Mouse (Mus musculus): ENCODE measurements around the gene Acp1. TPM values are rescaled to one million over a fixed set of nuclear protein-coding genes. Genes with fewer than 3 reads are reported as not detected.

Acp1 gene
- polyA plus RNA-seq (2012; rRNA removed) = 6.7 and 11.1 TPM in 2 replicates

GRCm38 (mm10) chr12:30911261-30912047, at the start of gene Acp1, which contains the start of gene Sh3yl1:
Gene Acp1, minus strand, starts transcription at chr12:30911589.
Gene Sh3yl1, plus strand, starts transcription at chr12:30911668.
- Histone ChIP-seq H3K4me1 (replicated peaks; ENCODE audit: control insufficient read depth, insufficient read depth, low read length) (peaks cover 13% of the 10 kb centered on the region), H3K36me3 (ENCODE audit: control insufficient read depth, insufficient read depth, low read length) (no peaks in the 10 kb centered on the region), H3K4me3 (ENCODE audit: control insufficient read depth, insufficient read depth, low read length) (peak within 1 kb of the TSS; percentile 87), H3K27me3 (ENCODE audit: control insufficient read depth, insufficient read depth, low read length) (peaks cover 6% of the 10 kb centered on the region; the same call in 1 of the 2 replicates), H3K27ac (ENCODE audit: control insufficient read depth, insufficient read depth, low read length) (no peak within 1 kb of the TSS)
- no peak for TF ChIP-seq POLR2A (IDR thresholded peaks at IDR 0.05; ENCODE audit: control insufficient read depth, extremely low read depth, insufficient read depth, low read length, poor library complexity)
- 0 out of 2 replicates have a peak, but pooled peaks have one; percentile 16 for TF ChIP-seq CTCF (IDR thresholded peaks at IDR 0.05; ENCODE audit: borderline replicate concordance, control insufficient read depth, extremely low read depth, insufficient read depth, low read length, poor library complexity)
- peak; percentile 96 for DNase-seq
- under 1% methylated on average over 52 of the region's 52 CpGs for WGBS

GRCm38 (mm10) chr12:30944197-30944596, 32.8 kb upstream of the Acp1 start:
- H3K27ac ChIP-seq (ENCODE audit: control insufficient read depth, insufficient read depth, low read length) = no peak overlapping the region
- TF ChIP-seq POLR2A (IDR thresholded peaks at IDR 0.05; ENCODE audit: control insufficient read depth, extremely low read depth, insufficient read depth, low read length, poor library complexity) (no peak), CTCF (IDR thresholded peaks at IDR 0.05; ENCODE audit: borderline replicate concordance, control insufficient read depth, extremely low read depth, insufficient read depth, low read length, poor library complexity) (no peak)
- WGBS = 92% methylated on average over 3 of the region's 3 CpGs
- no peak overlapping the region for H3K4me3 ChIP-seq (ENCODE audit: control insufficient read depth, insufficient read depth, low read length)
- H3K4me1 ChIP-seq (replicated peaks; ENCODE audit: control insufficient read depth, insufficient read depth, low read length) = no peaks in the 10 kb centered on the region
- no peaks in the 10 kb centered on the region for H3K27me3 ChIP-seq (ENCODE audit: control insufficient read depth, insufficient read depth, low read length)
- H3K36me3 ChIP-seq (ENCODE audit: control insufficient read depth, insufficient read depth, low read length) = no peaks in the 10 kb centered on the region
- DNase-seq = no peak

DNA sequence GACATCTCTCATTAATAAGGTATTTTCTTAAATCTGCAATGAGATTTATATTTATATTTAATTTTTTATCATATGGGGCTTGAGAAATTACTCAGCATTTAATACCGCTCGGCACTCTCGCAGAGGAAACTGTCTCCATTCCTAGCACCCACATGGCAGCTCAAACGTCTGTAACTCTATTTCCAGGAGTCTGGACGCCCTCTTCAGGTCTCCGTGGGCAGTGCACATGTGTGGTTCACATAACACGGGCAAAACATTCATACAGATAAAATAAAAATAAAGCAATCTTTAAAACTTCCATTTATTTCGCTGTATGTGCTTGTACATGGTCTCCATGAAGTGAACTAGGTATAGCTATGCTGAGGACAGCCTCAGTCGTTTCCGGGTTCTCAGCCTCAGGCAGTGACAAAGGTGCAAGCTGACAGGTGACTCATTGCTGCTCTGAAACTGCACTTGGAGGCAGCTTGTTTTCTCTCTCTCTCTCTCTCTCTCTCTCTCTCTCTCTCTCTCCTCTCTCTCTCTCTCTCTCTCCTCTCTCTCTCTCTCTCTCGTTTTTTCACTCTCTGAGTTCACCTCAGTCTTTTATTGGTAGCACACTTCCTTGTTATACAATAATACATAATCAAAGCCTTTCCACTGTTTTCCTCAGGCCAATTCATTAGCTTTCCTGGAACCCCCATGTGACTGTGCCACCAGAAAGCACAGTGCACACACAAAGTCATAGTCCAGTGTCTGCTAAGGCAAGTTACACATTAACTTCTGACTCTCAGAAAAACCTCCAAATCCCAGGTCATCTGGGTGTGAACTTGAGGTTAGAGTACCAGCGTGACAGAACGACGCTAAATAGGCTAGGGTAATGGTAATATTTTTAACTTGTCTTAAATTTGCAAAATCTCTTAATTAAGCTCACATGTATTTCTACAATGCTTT, 31.9 kb upstream of the Acp1 start:
- Histone ChIP-seq H3K27ac (ENCODE audit: control insufficient read depth, insufficient read depth, low read length) (no peak overlapping the region), H3K36me3 (ENCODE audit: control insufficient read depth, insufficient read depth, low read length) (no peaks in the 10 kb centered on the region), H3K27me3 (ENCODE audit: control insufficient read depth, insufficient read depth, low read length) (no peaks in the 10 kb centered on the region), H3K4me1 (replicated peaks; ENCODE audit: control insufficient read depth, insufficient read depth, low read length) (no peaks in the 10 kb centered on the region), H3K4me3 (ENCODE audit: control insufficient read depth, insufficient read depth, low read length) (no peak overlapping the region)
- WGBS = 92% methylated on average over 14 of the region's 14 CpGs
- no peak for DNase-seq
- TF ChIP-seq POLR2A (IDR thresholded peaks at IDR 0.05; ENCODE audit: control insufficient read depth, extremely low read depth, insufficient read depth, low read length, poor library complexity) (no peak), CTCF (IDR thresholded peaks at IDR 0.05; ENCODE audit: borderline replicate concordance, control insufficient read depth, extremely low read depth, insufficient read depth, low read length, poor library complexity) (no peak)

GRCm38 (mm10) chr12:30936899-30937298, 25.5 kb upstream of the Acp1 start:
- H3K4me1 ChIP-seq (replicated peaks; ENCODE audit: control insufficient read depth, insufficient read depth, low read length) = no peaks in the 10 kb centered on the region
- TF ChIP-seq POLR2A (IDR thresholded peaks at IDR 0.05; ENCODE audit: control insufficient read depth, extremely low read depth, insufficient read depth, low read length, poor library complexity) (no peak), CTCF (IDR thresholded peaks at IDR 0.05; ENCODE audit: borderline replicate concordance, control insufficient read depth, extremely low read depth, insufficient read depth, low read length, poor library complexity) (no peak)
- no peaks in the 10 kb centered on the region for H3K27me3 ChIP-seq (ENCODE audit: control insufficient read depth, insufficient read depth, low read length)
- 84% methylated on average over 2 of the region's 2 CpGs for WGBS
- DNase-seq = no peak
- no peak overlapping the region for H3K27ac ChIP-seq (ENCODE audit: control insufficient read depth, insufficient read depth, low read length)
- H3K4me3 ChIP-seq (ENCODE audit: control insufficient read depth, insufficient read depth, low read length) = no peak overlapping the region
- no peaks in the 10 kb centered on the region for H3K36me3 ChIP-seq (ENCODE audit: control insufficient read depth, insufficient read depth, low read length)

GRCm38 (mm10) chr12:30933299-30933698, 21.9 kb upstream of the Acp1 start:
- no peak overlapping the region for H3K27ac ChIP-seq (ENCODE audit: control insufficient read depth, insufficient read depth, low read length)
- DNase-seq = no peak
- H3K36me3 ChIP-seq (ENCODE audit: control insufficient read depth, insufficient read depth, low read length) = no peaks in the 10 kb centered on the region
- H3K27me3 ChIP-seq (ENCODE audit: control insufficient read depth, insufficient read depth, low read length) = no peaks in the 10 kb centered on the region
- no peak overlapping the region for H3K4me3 ChIP-seq (ENCODE audit: control insufficient read depth, insufficient read depth, low read length)
- 97% methylated on average over 2 of the region's 2 CpGs for WGBS
- no peaks in the 10 kb centered on the region for H3K4me1 ChIP-seq (replicated peaks; ENCODE audit: control insufficient read depth, insufficient read depth, low read length)
- TF ChIP-seq CTCF (IDR thresholded peaks at IDR 0.05; ENCODE audit: borderline replicate concordance, control insufficient read depth, extremely low read depth, insufficient read depth, low read length, poor library complexity) (no peak), POLR2A (IDR thresholded peaks at IDR 0.05; ENCODE audit: control insufficient read depth, extremely low read depth, insufficient read depth, low read length, poor library complexity) (no peak)

DNA sequence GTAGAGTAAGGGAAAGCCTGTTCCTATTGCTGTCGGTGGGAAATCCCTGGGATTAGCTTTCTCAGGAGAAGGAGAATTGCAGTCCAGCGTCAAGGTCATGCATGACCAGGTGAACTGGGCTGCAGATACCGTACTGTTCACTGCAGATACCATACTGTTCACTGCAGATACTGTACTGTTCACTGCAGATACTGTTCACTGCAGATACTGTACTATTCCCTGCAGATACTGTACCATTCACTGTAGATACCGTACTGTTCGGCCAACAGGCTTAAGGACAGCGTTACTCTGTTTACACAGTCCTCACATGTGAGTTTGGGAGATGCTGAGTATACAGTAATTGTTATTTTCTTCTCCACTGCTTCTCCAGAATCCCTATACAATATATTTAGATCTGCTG, 16.8 kb upstream of the Acp1 start:
- no peaks in the 10 kb centered on the region for H3K27me3 ChIP-seq (ENCODE audit: control insufficient read depth, insufficient read depth, low read length)
- TF ChIP-seq POLR2A (IDR thresholded peaks at IDR 0.05; ENCODE audit: control insufficient read depth, extremely low read depth, insufficient read depth, low read length, poor library complexity) (no peak), CTCF (IDR thresholded peaks at IDR 0.05; ENCODE audit: borderline replicate concordance, control insufficient read depth, extremely low read depth, insufficient read depth, low read length, poor library complexity) (no peak)

More for the DNA sequence above, 16.8 kb upstream of the Acp1 start:
- Histone ChIP-seq H3K4me1 (replicated peaks; ENCODE audit: control insufficient read depth, insufficient read depth, low read length) (no peaks in the 10 kb centered on the region), H3K4me3 (ENCODE audit: control insufficient read depth, insufficient read depth, low read length) (no peak overlapping the region), H3K36me3 (ENCODE audit: control insufficient read depth, insufficient read depth, low read length) (no peaks in the 10 kb centered on the region), H3K27ac (ENCODE audit: control insufficient read depth, insufficient read depth, low read length) (no peak overlapping the region)
- 96% methylated on average over 6 of the region's 6 CpGs for WGBS
- DNase-seq = no peak
